Mouse (Mus musculus) urinary bladder, postnatal 14 days (tissue): ENCODE data around the gene Lin9.
"Not testable (repeated sequence)": the region's sequence is repeated elsewhere in the genome, so short reads cannot be mapped to it uniquely, and the experiment has no call there.

Source experiments
- DNase-seq: peaks from one replicate; pipeline ENCODE4 v3.0.0; 2021; ENCODE audit warnings: low spot score

Lin9 gene

GRCm38 (mm10) chr1:180641137-180641517 lies at the start of gene Lin9:
Gene Lin9, plus strand, starts transcription at chr1:180641150.
- DNase-seq = peak; percentile 91

- DNase-seq = no peak
These were observed 40.4 kb upstream of the Lin9 start for GRCm38 (mm10) chr1:180600578-180600977.

- no peak for DNase-seq
These were observed 39.1 kb upstream of the Lin9 start for GRCm38 (mm10) chr1:180601806-180602205.

- DNase-seq = peak; percentile 8
These were observed 36.4 kb upstream of the Lin9 start for GRCm38 (mm10) chr1:180604579-180604978.

GRCm38 (mm10) chr1:180606106-180606505 lies 34.8 kb upstream of the Lin9 start:
- DNase-seq = no peak

- no peak for DNase-seq
These were observed 34.0 kb upstream of the Lin9 start for GRCm38 (mm10) chr1:180606796-180607577.

- DNase-seq = no peak
These were observed 33.4 kb upstream of the Lin9 start for GRCm38 (mm10) chr1:180607578-180607879.

- not testable (repeated sequence) for DNase-seq
These were observed 29.1 kb upstream of the Lin9 start for GRCm38 (mm10) chr1:180611842-180612241.

- no peak for DNase-seq
These were observed 24.2 kb upstream of the Lin9 start for GRCm38 (mm10) chr1:180616762-180617161.

GRCm38 (mm10) chr1:180622389-180622788 lies 18.6 kb upstream of the Lin9 start:
- DNase-seq = no peak

GRCm38 (mm10) chr1:180623911-180624310 lies 17.0 kb upstream of the Lin9 start:
- no peak for DNase-seq

GRCm38 (mm10) chr1:180626141-180626540 lies 14.8 kb upstream of the Lin9 start:
- DNase-seq = no peak

GRCm38 (mm10) chr1:180637796-180638195 lies 3.2 kb upstream of the Lin9 start:
- DNase-seq = not testable (repeated sequence)

GRCm38 (mm10) chr1:180639416-180640401 lies 1.2 kb upstream of the Lin9 start:
- no peak for DNase-seq

- DNase-seq = peak; percentile 22
These were observed 285 bp upstream of the Lin9 start for GRCm38 (mm10) chr1:180640605-180641125.

- no peak for DNase-seq
These were observed 723 bp downstream of the Lin9 start for GRCm38 (mm10) chr1:180641518-180642227.

- DNase-seq = no peak
These were observed 1.2 kb downstream of the Lin9 start for GRCm38 (mm10) chr1:180642228-180642564.

- DNase-seq = no peak
These were observed 50.3 kb downstream of the Lin9 start for GRCm38 (mm10) chr1:180691284-180691683.

- DNase-seq = no peak
These were observed 55.8 kb downstream of the Lin9 start, which contains the start of gene Mixl1 for GRCm38 (mm10) chr1:180696626-180697352. Gene Mixl1, minus strand, starts transcription at chr1:180697034.

- no peak for DNase-seq
These were observed 57.1 kb downstream of the Lin9 start for GRCm38 (mm10) chr1:180698063-180698462.

GRCm38 (mm10) chr1:180703400-180703799 lies 62.5 kb downstream of the Lin9 start:
- no peak for DNase-seq
